25 mouse cellular contexts compared by ENCODE assay signal in the genomic region with DNA sequence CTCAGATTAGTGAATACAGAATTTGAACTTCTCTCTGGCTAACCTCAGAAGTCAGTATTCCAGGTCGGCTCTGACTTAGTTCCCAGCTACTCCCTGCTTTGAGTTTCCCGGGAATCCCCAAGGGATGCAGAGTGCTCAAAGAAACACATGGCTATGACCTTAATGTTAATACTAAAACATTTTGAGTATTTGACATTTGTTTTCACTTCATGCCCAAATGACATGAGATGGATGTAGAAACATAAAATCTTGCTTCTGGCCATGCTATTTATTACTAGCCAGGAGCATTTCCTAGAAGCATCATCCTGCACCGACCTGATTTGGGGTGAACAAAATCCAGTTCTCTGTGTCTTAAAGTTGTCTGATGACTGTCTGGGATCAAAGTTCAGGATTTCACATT. TPM values are rescaled to one million over a fixed set of nuclear protein-coding genes. Genes with fewer than 3 reads are reported as not detected.
DNase-seq lines count a peak whose midpoint lies in the region; ATAC-seq and TF ChIP-seq lines count a peak whose summit lies in the region.
"Had no signal": no experiment of that assay in that cellular context is flagged by ENCODE, and none has a peak within 500 bp of the region (broad histone marks: within the 10 kb centered on the region; RNA-seq: fewer than 3 reads in every experiment).

No protein-coding gene starts in this region.

- peaks cover 92% of the 10 kb centered on the region for H3K27me3 ChIP-seq in midbrain, embryonic 11.5 days (ENCODE audit: control insufficient read depth, insufficient read depth, low read length)
- peaks cover 51% of the 10 kb centered on the region for H3K27me3 ChIP-seq in midbrain, embryonic 16.5 days (ENCODE audit: control insufficient read depth, insufficient read depth, low read depth, low read length)
- peaks cover 63% of the 10 kb centered on the region for H3K27me3 ChIP-seq in embryonic facial prominence, embryonic 11.5 days (ENCODE audit: control insufficient read depth, insufficient read depth, low read length)
- H3K27me3 ChIP-seq in forebrain, postnatal 0 days (ENCODE audit: insufficient read depth, low read length), result peaks cover 39% of the 10 kb centered on the region
- H3K27me3 ChIP-seq: CH12.LX had no signal

- peaks cover 13% of the 10 kb centered on the region for H3K4me1 ChIP-seq in midbrain, embryonic 11.5 days (ENCODE audit: control insufficient read depth, insufficient read depth, low read length)
- H3K4me1 ChIP-seq in midbrain, embryonic 16.5 days (ENCODE audit: control insufficient read depth, insufficient read depth, low read length), result peaks cover 8% of the 10 kb centered on the region; the same call in 1 of the 2 replicates
- no peaks in the 10 kb centered on the region for H3K4me1 ChIP-seq in embryonic facial prominence, embryonic 11.5 days (ENCODE audit: control insufficient read depth, insufficient read depth, low read length)
- no peaks in the 10 kb centered on the region for H3K4me1 ChIP-seq in forebrain, postnatal 0 days (ENCODE audit: insufficient read depth)

- peak; percentile 35 for DNase-seq in embryo, embryonic 9.5 days (ENCODE audit: extremely low spot score)
- no peak for DNase-seq in embryo, embryonic 10.5 days (ENCODE audit: low spot score)
- peak; percentile 91 for DNase-seq in midbrain, embryonic 11.5 days (ENCODE audit: low spot score, missing footprints)
- DNase-seq in embryonic facial prominence, embryonic 11.5 days (ENCODE audit: low spot score), result peak; percentile 24
- peak; percentile 27 for DNase-seq in forebrain, postnatal 0 days
- DNase-seq in left cerebral cortex, adult 9 months (ENCODE audit: low spot score in 2 of 2), result no peak
- no peak for DNase-seq in lung, postnatal 36 days
- DNase-seq: adrenal gland, adult 2 months; adrenal gland, postnatal 25 days; cerebellum, adult 2 months; cerebellum, postnatal 10 days; gastrocnemius, postnatal 10 days; heart, adult 18-20 months; heart, postnatal 10 days; heart, postnatal 4 days; kidney, adult 2 months had no signal

- H3K36me3 ChIP-seq in midbrain, embryonic 11.5 days (ENCODE audit: control insufficient read depth, insufficient read depth, low read length), result no peaks in the 10 kb centered on the region
- H3K36me3 ChIP-seq in midbrain, embryonic 16.5 days (ENCODE audit: control insufficient read depth, insufficient read depth, low read length), result no peaks in the 10 kb centered on the region
- no peaks in the 10 kb centered on the region for H3K36me3 ChIP-seq in embryonic facial prominence, embryonic 11.5 days (replicated peaks; ENCODE audit: control insufficient read depth, insufficient read depth, low read depth, low read length)
- no peaks in the 10 kb centered on the region for H3K36me3 ChIP-seq in forebrain, postnatal 0 days (ENCODE audit: insufficient read depth)
- H3K36me3 ChIP-seq: embryonic facial prominence, embryonic 12.5 days; heart, embryonic 10.5 days had no signal

- no peak overlapping the region for H3K9ac ChIP-seq in midbrain, embryonic 11.5 days (ENCODE audit: low read length)
- no peak overlapping the region for H3K9ac ChIP-seq in midbrain, embryonic 16.5 days (ENCODE audit: low read depth, low read length)
- no peak overlapping the region for H3K9ac ChIP-seq in embryonic facial prominence, embryonic 11.5 days (replicated peaks; ENCODE audit: low read length)
- no peak overlapping the region for H3K9ac ChIP-seq in forebrain, postnatal 0 days
- H3K9ac ChIP-seq: embryonic facial prominence, embryonic 12.5 days; hindbrain, embryonic 14.5 days had no signal

- no peak for TF ChIP-seq CTCF in forebrain, postnatal 0 days (IDR thresholded peaks at IDR 0.05; ENCODE audit: low read depth)

- WGBS in midbrain, embryonic 11.5 days, result 3% methylated on average over 3 of the region's 3 CpGs
- 6% methylated on average over 3 of the region's 3 CpGs for WGBS in midbrain, embryonic 16.5 days
- WGBS in embryonic facial prominence, embryonic 11.5 days, result 0% methylated on average over 3 of the region's 3 CpGs
- 11% methylated on average over 3 of the region's 3 CpGs for WGBS in forebrain, postnatal 0 days

- H3K4me2 ChIP-seq in midbrain, embryonic 11.5 days, result no peak overlapping the region
- H3K4me2 ChIP-seq in midbrain, embryonic 16.5 days (ENCODE audit: low read length), result no peak overlapping the region
- no peak overlapping the region for H3K4me2 ChIP-seq in embryonic facial prominence, embryonic 11.5 days (ENCODE audit: low read depth, low read length)
- H3K4me2 ChIP-seq in forebrain, postnatal 0 days (ENCODE audit: low read depth), result no peak overlapping the region
- H3K4me2 ChIP-seq: embryonic facial prominence, embryonic 12.5 days; hindbrain, embryonic 14.5 days had no signal

- H3K27ac ChIP-seq in midbrain, embryonic 11.5 days (ENCODE audit: low read depth, low read length), result no peak overlapping the region
- H3K27ac ChIP-seq in midbrain, embryonic 16.5 days (ENCODE audit: low read length), result no peak overlapping the region
- no peak overlapping the region for H3K27ac ChIP-seq in embryonic facial prominence, embryonic 11.5 days (replicated peaks; ENCODE audit: low read depth, low read length)
- H3K27ac ChIP-seq in forebrain, postnatal 0 days (ENCODE audit: low read depth, low read length), result no peak overlapping the region
- H3K27ac ChIP-seq: embryonic facial prominence, embryonic 12.5 days; heart, embryonic 10.5 days; hindbrain, embryonic 14.5 days had no signal

- no peak for ATAC-seq in midbrain, embryonic 11.5 days (ENCODE audit: low FRiP score)
- ATAC-seq in midbrain, embryonic 16.5 days, result no peak
- no peak for ATAC-seq in embryonic facial prominence, embryonic 11.5 days (replicated peaks; ENCODE audit: insufficient number of reproducible peaks, low FRiP score, low TSS enrichment, low read depth)
- no peak for ATAC-seq in forebrain, postnatal 0 days
- ATAC-seq: intestine, embryonic 16.5 days had no signal

- H3K4me3 ChIP-seq in midbrain, embryonic 11.5 days (ENCODE audit: low read depth, low read length), result no peak overlapping the region
- H3K4me3 ChIP-seq in midbrain, embryonic 16.5 days (ENCODE audit: low read depth, low read length), result no peak overlapping the region
- no peak overlapping the region for H3K4me3 ChIP-seq in embryonic facial prominence, embryonic 11.5 days (ENCODE audit: low read depth, low read length)
- H3K4me3 ChIP-seq in forebrain, postnatal 0 days (ENCODE audit: low read depth, low read length), result no peak overlapping the region
- H3K4me3 ChIP-seq: embryonic facial prominence, embryonic 12.5 days; heart, embryonic 10.5 days had no signal

- H3K9me3 ChIP-seq in midbrain, embryonic 11.5 days (ENCODE audit: control insufficient read depth, low read length), result no peaks in the 10 kb centered on the region
- no peaks in the 10 kb centered on the region for H3K9me3 ChIP-seq in midbrain, embryonic 16.5 days (replicated peaks; ENCODE audit: control insufficient read depth, low read length, poor library complexity, severe bottlenecking)
- H3K9me3 ChIP-seq in embryonic facial prominence, embryonic 11.5 days (replicated peaks; ENCODE audit: control insufficient read depth, low read length), result no peaks in the 10 kb centered on the region
- H3K9me3 ChIP-seq in forebrain, postnatal 0 days (ENCODE audit: low read length), result no peaks in the 10 kb centered on the region
- H3K9me3 ChIP-seq: embryonic facial prominence, embryonic 12.5 days; heart, embryonic 10.5 days had no signal

RNA-seq across cellular contexts. Expression of a gene that starts 2.9 kb away (rescaled TPM):
- 0.18 and 0.65 TPM in 2 replicates for polyA plus RNA-seq in midbrain, embryonic 11.5 days (2014; fragmentation: Nextera tagmentation; extraction: Ambion mirVana)
- polyA plus RNA-seq in midbrain, embryonic 16.5 days (2015; fragmentation: Nextera tagmentation; extraction: Ambion mirVana), result 0.36 and 0.41 TPM in 2 replicates
- 2.2 and 2.6 TPM in 2 replicates for polyA plus RNA-seq in embryonic facial prominence, embryonic 11.5 days (2014; fragmentation: Nextera tagmentation; extraction: Ambion mirVana)
- total RNA-seq in forebrain, postnatal 0 days (2014; rRNA removed), result 4.2 and 7.2 TPM in 2 replicates
- polyA plus RNA-seq in forebrain, postnatal 0 days (2015; fragmentation: Nextera tagmentation; extraction: Ambion mirVana), result 1.8 and 3.2 TPM in 2 replicates
- total RNA-seq: adrenal gland, adult 2 months; adrenal gland, postnatal 25 days; CH12.LX; gastrocnemius, postnatal 10 days; gastrocnemius, postnatal 4 days; heart, adult 18-20 months; heart, postnatal 10 days; heart, postnatal 4 days had no signal
- polyA plus RNA-seq: adrenal gland, adult 2 months; heart, embryonic 10.5 days; heart, embryonic 14.5 days; hindbrain, embryonic 14.5 days; intestine, embryonic 16.5 days; kidney, adult 2 months had no signal

RNA-seq across cellular contexts. Expression of a gene that starts 46.2 kb away (rescaled TPM):
- not detected in 2 replicates for polyA plus RNA-seq in midbrain, embryonic 11.5 days (2014; fragmentation: Nextera tagmentation; extraction: Ambion mirVana)
- polyA plus RNA-seq in midbrain, embryonic 16.5 days (2015; fragmentation: Nextera tagmentation; extraction: Ambion mirVana), result 0.07 TPM in 1 of 2 replicates, not detected in the other
- polyA plus RNA-seq in embryonic facial prominence, embryonic 11.5 days (2014; fragmentation: Nextera tagmentation; extraction: Ambion mirVana), result not detected in 2 replicates
- total RNA-seq in forebrain, postnatal 0 days (2014; rRNA removed), result 0.08 TPM in 1 of 2 replicates, not detected in the other
- polyA plus RNA-seq in forebrain, postnatal 0 days (2015; fragmentation: Nextera tagmentation; extraction: Ambion mirVana), result 0.08 TPM in 1 of 2 replicates, not detected in the other
- total RNA-seq: adrenal gland, adult 2 months; adrenal gland, postnatal 25 days; CH12.LX; gastrocnemius, postnatal 10 days; gastrocnemius, postnatal 4 days; heart, adult 18-20 months; heart, postnatal 10 days; heart, postnatal 4 days had no signal
- polyA plus RNA-seq: adrenal gland, adult 2 months; cerebellum, adult 2 months; embryonic facial prominence, embryonic 12.5 days; frontal cortex, adult 2 months; heart, embryonic 10.5 days; heart, embryonic 14.5 days; hindbrain, embryonic 14.5 days; intestine, embryonic 16.5 days; kidney, adult 2 months had no signal

Comparison
In these comparisons a context has a peak if more than half of its experiments do, and no peak if none do; other contexts are left out.
1. DNase-seq: peak in embryo, embryonic 9.5 days (single experiment), midbrain, embryonic 11.5 days (single experiment), embryonic facial prominence, embryonic 11.5 days (single experiment) and forebrain, postnatal 0 days (single experiment); none in embryo, embryonic 10.5 days (single experiment), left cerebral cortex, adult 9 months (0 of 2) and lung, postnatal 36 days (single experiment).